Mouse (Mus musculus) adrenal gland, postnatal 4 days (tissue): ENCODE measurements around the gene Adrb1. TPM values are rescaled to one million over a fixed set of nuclear protein-coding genes. Genes with fewer than 3 reads are reported as not detected.

Source experiments
- total RNA-seq, 2 experiments: library from RNA; stranded (reverse); gene quantifications; 2 replicates each; pipeline ENCODE4 v1.2.3; 2021

The Adrb1 gene
- total RNA-seq, 2 experiments from 2014 or later = 2.8 to 2.9 TPM

Other genes with a start within 250 kb of the Adrb1 start
- gene Dclre1a, start 174.0 kb upstream of the Adrb1 start, total RNA-seq = 10 to 100 TPM; 17.2 to 19.0 TPM
- gene Nhlrc2, start 173.9 kb upstream of the Adrb1 start, total RNA-seq = 10 to 100 TPM; 24.0 to 25.5 TPM
- 10 to 100 TPM; 21.2 to 27.3 TPM for gene Ccdc186, start 100.0 kb downstream of the Adrb1 start, total RNA-seq
- gene Tdrd1, start 104.0 kb downstream of the Adrb1 start, total RNA-seq = under 1 TPM; 0.14 TPM
- gene Vwa2, start 152.1 kb downstream of the Adrb1 start, total RNA-seq = 1 to 10 TPM in 1 of 2 experiments, under 1 TPM in 1; 0.08 to 4.5 TPM